Mouse (Mus musculus): ENCODE measurements at regions not wholly inside any gene's neighbourhood (a gene's known extent, or its start where the extent isn't known, plus 50 kb on each side); places are given as distances from the start of the nearest gene placed in this dataset.

DNA sequence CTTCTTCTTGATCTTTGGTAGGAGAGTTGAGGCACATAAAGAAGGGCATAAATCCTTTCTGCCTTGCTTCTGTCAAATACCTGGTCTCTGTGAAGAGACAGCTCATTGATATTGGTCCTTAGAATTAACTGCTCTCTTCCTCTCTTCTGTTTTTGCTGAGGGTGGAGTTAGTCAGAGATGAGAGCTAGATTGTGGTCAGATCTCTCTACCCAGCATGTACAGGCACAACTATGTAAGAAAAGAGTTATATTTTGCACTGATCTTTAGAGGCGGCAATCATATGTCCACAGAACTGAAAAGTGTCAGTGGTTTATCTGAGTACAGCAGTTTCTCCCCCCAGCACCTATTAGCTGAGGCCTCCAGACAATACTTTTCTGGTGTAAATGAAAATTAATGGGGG is 65.5 kb upstream of the Agbl1 start:
- WGBS: 91% methylated on average over 1 of the region's 1 CpGs
- ATAC-seq (ENCODE audit: low read depth): no peak

GRCm38 (mm10) chr7:76164735-76165630 is 64.7 kb upstream of the Agbl1 start:
- no peaks in the 10 kb centered on the region for H3K9me3 ChIP-seq
- 27% methylated on average over 5 of the region's 5 CpGs for WGBS
- peak overlapping the region; percentile 62; the same call in 1 of the 2 replicates for H3K27ac ChIP-seq (replicated peaks)
- peaks cover 17% of the 10 kb centered on the region for H3K4me1 ChIP-seq (replicated peaks)
- H3K27me3 ChIP-seq: no peaks in the 10 kb centered on the region
- H3K9ac ChIP-seq: no peak overlapping the region
- peak; percentile 65 for ATAC-seq (ENCODE audit: low read depth)
- no peak overlapping the region for H3K4me3 ChIP-seq
- H3K4me2 ChIP-seq: no peak overlapping the region
- no peaks in the 10 kb centered on the region for H3K36me3 ChIP-seq

More for the DNA sequence above, 65.5 kb upstream of the Agbl1 start:
- Histone ChIP-seq H3K27ac (replicated peaks) (no peak overlapping the region), H3K4me3 (no peak overlapping the region), H3K4me1 (replicated peaks) (peaks cover 17% of the 10 kb centered on the region), H3K9me3 (no peaks in the 10 kb centered on the region), H3K4me2 (no peak overlapping the region), H3K27me3 (no peaks in the 10 kb centered on the region), H3K9ac (no peak overlapping the region), H3K36me3 (no peaks in the 10 kb centered on the region)

DNA sequence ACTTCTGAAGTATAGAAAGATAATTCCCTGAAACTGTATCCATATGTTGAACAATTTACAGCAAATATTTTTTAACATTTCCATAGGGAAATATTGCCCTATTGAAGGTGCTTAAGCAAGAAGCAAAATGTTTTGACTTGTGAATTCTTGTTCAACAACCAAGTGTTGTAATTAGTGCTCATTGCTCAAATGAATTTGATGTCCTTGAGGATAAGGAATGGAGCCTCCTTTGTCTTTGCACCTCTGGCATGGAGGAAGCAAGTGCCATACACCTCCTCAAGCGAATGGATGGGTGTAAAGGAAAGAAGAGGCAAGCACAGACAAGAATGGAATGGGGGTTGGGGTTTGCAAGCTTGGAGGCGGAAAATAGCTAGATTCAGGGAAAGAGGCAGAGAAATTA is 59.2 kb upstream of the Agbl1 start:
- 94% methylated on average over 2 of the region's 2 CpGs for WGBS
- ATAC-seq (ENCODE audit: low read depth): no peak

DNA sequence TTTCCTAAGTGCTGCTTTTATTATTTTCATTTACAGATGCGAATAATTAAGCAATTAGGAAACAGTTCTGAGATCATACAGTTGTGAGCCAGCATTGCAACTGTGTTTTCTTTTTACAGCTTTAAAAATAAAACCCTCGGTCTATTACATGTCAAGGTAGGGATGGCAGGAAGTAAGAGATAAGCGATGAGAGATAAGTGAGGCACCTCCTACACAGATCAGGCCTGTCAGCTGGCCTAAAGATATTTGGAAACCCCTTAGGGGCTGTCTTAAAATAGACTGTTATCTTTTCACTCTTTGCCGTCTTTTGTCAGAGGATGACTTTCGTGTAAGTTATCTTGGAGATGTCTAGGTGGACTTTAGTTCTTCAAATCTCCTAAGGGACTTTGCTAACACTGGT is 53.5 kb upstream of the Agbl1 start:
- no peak overlapping the region for H3K4me3 ChIP-seq
- no peaks in the 10 kb centered on the region for H3K9me3 ChIP-seq
- no peaks in the 10 kb centered on the region for H3K36me3 ChIP-seq
- no peak overlapping the region for H3K27ac ChIP-seq (replicated peaks)
- H3K9ac ChIP-seq: no peak overlapping the region
- WGBS: 90% methylated on average over 5 of the region's 5 CpGs
- H3K27me3 ChIP-seq: no peaks in the 10 kb centered on the region
- no peaks in the 10 kb centered on the region for H3K4me1 ChIP-seq (replicated peaks)
- H3K4me2 ChIP-seq: no peak overlapping the region
- no peak for ATAC-seq (ENCODE audit: low read depth)

More for the DNA sequence above, 59.2 kb upstream of the Agbl1 start:
- Histone ChIP-seq H3K27ac (replicated peaks) (no peak overlapping the region), H3K36me3 (no peaks in the 10 kb centered on the region), H3K4me3 (no peak overlapping the region), H3K4me1 (replicated peaks) (0 out of 2 replicates have a peak, but pooled peaks cover under 1% of the 10 kb centered on the region), H3K4me2 (no peak overlapping the region), H3K27me3 (no peaks in the 10 kb centered on the region), H3K9ac (no peak overlapping the region), H3K9me3 (no peaks in the 10 kb centered on the region)

DNA sequence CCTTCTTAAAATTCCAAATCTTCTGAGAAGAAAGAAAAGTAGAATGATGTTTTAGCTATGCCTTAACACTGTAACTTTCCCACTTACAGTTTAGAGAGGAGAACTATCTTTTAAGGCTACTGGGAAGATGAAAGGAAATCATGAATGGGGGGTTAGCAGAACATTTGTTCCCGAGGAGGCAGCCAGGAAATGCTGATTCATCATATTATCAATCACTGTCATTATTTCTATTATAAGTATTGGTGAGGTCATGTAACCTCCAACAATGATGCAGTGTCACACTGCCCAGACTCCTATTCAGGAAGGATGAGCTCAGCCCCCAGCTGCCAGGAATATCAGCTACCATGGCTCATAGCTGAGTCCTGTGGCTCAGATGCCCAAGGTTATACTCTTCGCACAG is 52.3 kb upstream of the Agbl1 start:
- H3K36me3 ChIP-seq: no peaks in the 10 kb centered on the region
- no peak overlapping the region for H3K4me3 ChIP-seq
- H3K4me1 ChIP-seq (replicated peaks): no peaks in the 10 kb centered on the region
- no peak for ATAC-seq (ENCODE audit: low read depth)
- no peak overlapping the region for H3K4me2 ChIP-seq
- no peak overlapping the region for H3K27ac ChIP-seq (replicated peaks)
- no peaks in the 10 kb centered on the region for H3K27me3 ChIP-seq
- no peak overlapping the region for H3K9ac ChIP-seq
- 60% methylated on average over 2 of the region's 2 CpGs for WGBS
- no peaks in the 10 kb centered on the region for H3K9me3 ChIP-seq

Data from neural tube, embryonic 13.5 days (tissue).